Mouse (Mus musculus): ENCODE measurements at regions not wholly inside any gene's neighbourhood (a gene's known extent, or its start where the extent isn't known, plus 50 kb on each side); places are given as distances from the start of the nearest gene placed in this dataset.

GRCm38 (mm10) chr2:144174366-144175035 lies 96.0 kb upstream of the Mgme1 start:
- no peaks in the 10 kb centered on the region for H3K27me3 ChIP-seq (ENCODE audit: control insufficient read depth, insufficient read depth, low read length)
- DNase-seq = no peak
- H3K36me3 ChIP-seq (ENCODE audit: control insufficient read depth, insufficient read depth, low read length) = no peaks in the 10 kb centered on the region
- no peak overlapping the region for H3K27ac ChIP-seq
- 78% methylated on average over 5 of the region's 5 CpGs for WGBS
- no peaks in the 10 kb centered on the region for H3K79me2 ChIP-seq (replicated peaks; ENCODE audit: control insufficient read depth, insufficient read depth, low read length)
- TF ChIP-seq POLR2A (IDR thresholded peaks at IDR 0.05; ENCODE audit: insufficient read depth, low read depth, low read length) = no peak
- TF ChIP-seq CTCF (IDR thresholded peaks at IDR 0.05) = no peak
- TF ChIP-seq EP300 (IDR thresholded peaks at IDR 0.05; ENCODE audit: insufficient read depth, low read depth, low read length) = no peak
- H3K9ac ChIP-seq (ENCODE audit: low read depth, low read length) = no peak overlapping the region
- intact Hi-C loops (cut with DNase I) = no loop called here
- peaks cover 3% of the 10 kb centered on the region for H3K4me1 ChIP-seq (ENCODE audit: control insufficient read depth, insufficient read depth, low read length)
- no peak overlapping the region for H3K4me3 ChIP-seq

GRCm38 (mm10) chr2:144176508-144177170 lies 93.8 kb upstream of the Mgme1 start:
- intact Hi-C loops (cut with DNase I) = no loop called here
- Histone ChIP-seq H3K27me3 (ENCODE audit: control insufficient read depth, insufficient read depth, low read length) (no peaks in the 10 kb centered on the region), H3K79me2 (replicated peaks; ENCODE audit: control insufficient read depth, insufficient read depth, low read length) (no peaks in the 10 kb centered on the region), H3K36me3 (ENCODE audit: control insufficient read depth, insufficient read depth, low read length) (no peaks in the 10 kb centered on the region), H3K27ac (peak overlapping the region; percentile 83), H3K9ac (ENCODE audit: low read depth, low read length) (no peak overlapping the region), H3K4me1 (ENCODE audit: control insufficient read depth, insufficient read depth, low read length) (peaks cover 3% of the 10 kb centered on the region), H3K4me3 (no peak overlapping the region)
- TF ChIP-seq CTCF (IDR thresholded peaks at IDR 0.05) (no peak), EP300 (IDR thresholded peaks at IDR 0.05; ENCODE audit: insufficient read depth, low read depth, low read length) (no peak), POLR2A (IDR thresholded peaks at IDR 0.05; ENCODE audit: insufficient read depth, low read depth, low read length) (no peak)
- no peak for DNase-seq
- 86% methylated on average over 9 of the region's 9 CpGs for WGBS

- intact Hi-C loops (cut with DNase I) = no loop called here
- H3K27ac ChIP-seq = peak overlapping the region; percentile 83
These were observed 93.2 kb upstream of the Mgme1 start for GRCm38 (mm10) chr2:144177268-144177667.

GRCm38 (mm10) chr2:144177920-144178319 lies 92.5 kb upstream of the Mgme1 start:
- TF ChIP-seq CTCF (IDR thresholded peaks at IDR 0.05) (no peak), POLR2A (IDR thresholded peaks at IDR 0.05; ENCODE audit: insufficient read depth, low read depth, low read length) (no peak), EP300 (IDR thresholded peaks at IDR 0.05; ENCODE audit: insufficient read depth, low read depth, low read length) (no peak)
- no peak for DNase-seq
- 52% methylated on average over 6 of the region's 6 CpGs for WGBS
- Histone ChIP-seq H3K9ac (ENCODE audit: low read depth, low read length) (no peak overlapping the region; the same call in 1 of the 2 replicates), H3K36me3 (ENCODE audit: control insufficient read depth, insufficient read depth, low read length) (no peaks in the 10 kb centered on the region), H3K79me2 (replicated peaks; ENCODE audit: control insufficient read depth, insufficient read depth, low read length) (no peaks in the 10 kb centered on the region), H3K4me3 (no peak overlapping the region), H3K27me3 (ENCODE audit: control insufficient read depth, insufficient read depth, low read length) (no peaks in the 10 kb centered on the region), H3K4me1 (ENCODE audit: control insufficient read depth, insufficient read depth, low read length) (peaks cover 3% of the 10 kb centered on the region), H3K27ac (peak overlapping the region; percentile 83)
- intact Hi-C loops (cut with DNase I) = no loop called here

More at GRCm38 (mm10) chr2:144177268-144177667, 93.2 kb upstream of the Mgme1 start:
- no peaks in the 10 kb centered on the region for H3K79me2 ChIP-seq (replicated peaks; ENCODE audit: control insufficient read depth, insufficient read depth, low read length)
- DNase-seq = peak in 1 of 2 experiments; percentile 76
- no peaks in the 10 kb centered on the region for H3K27me3 ChIP-seq (ENCODE audit: control insufficient read depth, insufficient read depth, low read length)
- no peak overlapping the region for H3K4me3 ChIP-seq
- WGBS = 20% methylated on average over 6 of the region's 6 CpGs
- no peaks in the 10 kb centered on the region for H3K36me3 ChIP-seq (ENCODE audit: control insufficient read depth, insufficient read depth, low read length)
- peak overlapping the region; percentile 17; the same call in 1 of the 2 replicates for H3K9ac ChIP-seq (ENCODE audit: low read depth, low read length)
- TF ChIP-seq POLR2A (IDR thresholded peaks at IDR 0.05; ENCODE audit: insufficient read depth, low read depth, low read length) = peak; percentile 35; the same call in 1 of the 2 replicates
- TF ChIP-seq CTCF (IDR thresholded peaks at IDR 0.05) = no peak
- peaks cover 3% of the 10 kb centered on the region for H3K4me1 ChIP-seq (ENCODE audit: control insufficient read depth, insufficient read depth, low read length)

GRCm38 (mm10) chr2:144182108-144182507 lies 88.4 kb upstream of the Mgme1 start:
- Histone ChIP-seq H3K36me3 (ENCODE audit: control insufficient read depth, insufficient read depth, low read length) (no peaks in the 10 kb centered on the region), H3K27ac (no peak overlapping the region), H3K4me3 (no peak overlapping the region), H3K9ac (ENCODE audit: low read depth, low read length) (no peak overlapping the region), H3K4me1 (ENCODE audit: control insufficient read depth, insufficient read depth, low read length) (peaks cover 3% of the 10 kb centered on the region), H3K79me2 (replicated peaks; ENCODE audit: control insufficient read depth, insufficient read depth, low read length) (no peaks in the 10 kb centered on the region), H3K27me3 (ENCODE audit: control insufficient read depth, insufficient read depth, low read length) (no peaks in the 10 kb centered on the region)
- intact Hi-C loops (cut with DNase I) = no loop called here
- no peak for TF ChIP-seq EP300 (IDR thresholded peaks at IDR 0.05; ENCODE audit: insufficient read depth, low read depth, low read length)
- TF ChIP-seq CTCF (IDR thresholded peaks at IDR 0.05) = no peak
- no peak for TF ChIP-seq POLR2A (IDR thresholded peaks at IDR 0.05; ENCODE audit: insufficient read depth, low read depth, low read length)
- whole genome bisulfite sequencing = 76% methylated on average over 5 of the region's 5 CpGs
- DNase-seq = no peak

- intact Hi-C loops (cut with DNase I) = no loop called here
- WGBS = 84% methylated on average over 7 of the region's 7 CpGs
- peaks cover 3% of the 10 kb centered on the region for H3K4me1 ChIP-seq (ENCODE audit: control insufficient read depth, insufficient read depth, low read length)
- H3K79me2 ChIP-seq (replicated peaks; ENCODE audit: control insufficient read depth, insufficient read depth, low read length) = no peaks in the 10 kb centered on the region
- DNase-seq = no peak
- no peaks in the 10 kb centered on the region for H3K36me3 ChIP-seq (ENCODE audit: control insufficient read depth, insufficient read depth, low read length)
- H3K9ac ChIP-seq (ENCODE audit: low read depth, low read length) = no peak overlapping the region
- TF ChIP-seq CTCF (IDR thresholded peaks at IDR 0.05) = no peak
- no peak for TF ChIP-seq POLR2A (IDR thresholded peaks at IDR 0.05; ENCODE audit: insufficient read depth, low read depth, low read length)
- TF ChIP-seq EP300 (IDR thresholded peaks at IDR 0.05; ENCODE audit: insufficient read depth, low read depth, low read length) = no peak
- no peak overlapping the region for H3K27ac ChIP-seq
- H3K27me3 ChIP-seq (ENCODE audit: control insufficient read depth, insufficient read depth, low read length) = no peaks in the 10 kb centered on the region
- H3K4me3 ChIP-seq = no peak overlapping the region
These were observed 87.9 kb upstream of the Mgme1 start for GRCm38 (mm10) chr2:144182542-144182941.

All from heart, adult 2 months (tissue).